Mouse (Mus musculus): Measurements from ENCODE around the gene Yy1. TPM values are rescaled to one million over a fixed set of nuclear protein-coding genes. Genes with fewer than 3 reads are reported as not detected.
"Not testable (repeated sequence)": the region's sequence is repeated elsewhere in the genome, so short reads cannot be mapped to it uniquely, and the experiment has no call there.

Yy1 gene
- polyA plus RNA-seq, 1 experiment from 2014 or later: 16.0 TPM

DNA sequence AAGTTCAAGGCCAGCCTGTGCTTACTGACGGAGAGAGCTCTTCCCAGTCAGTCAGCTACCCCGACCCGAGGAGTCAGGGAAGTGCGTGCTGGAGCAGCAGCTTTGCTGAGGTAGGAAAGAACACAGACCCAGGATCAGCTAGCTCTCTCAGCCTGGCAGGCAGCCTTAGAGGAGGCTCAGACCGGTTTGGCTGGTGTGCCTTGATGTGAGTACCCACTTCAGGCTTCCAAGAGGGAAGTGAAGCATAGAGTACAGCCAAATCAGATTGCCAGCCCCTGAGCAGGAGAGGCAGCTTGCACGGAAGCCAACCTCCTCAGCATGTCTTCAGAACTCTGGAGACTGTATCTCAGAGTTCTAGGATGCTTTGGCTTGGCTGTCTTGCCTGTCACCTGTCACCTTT is 48.4 kb downstream of the Yy1 start:
- no peak overlapping the region for H3K4me2 ChIP-seq (replicated peaks)
- H3K27me3 ChIP-seq: no peaks in the 10 kb centered on the region
- H3K27ac ChIP-seq (replicated peaks): peak overlapping the region; percentile 39
- no peak overlapping the region for H3K9ac ChIP-seq
- ATAC-seq (ENCODE audit: insufficient number of reproducible peaks, low FRiP score, low TSS enrichment, low read depth): no peak
- 75% methylated on average over 6 of the region's 6 CpGs for WGBS
- H3K4me1 ChIP-seq: peaks cover 20% of the 10 kb centered on the region
- no peak overlapping the region for H3K4me3 ChIP-seq (replicated peaks)
- H3K9me3 ChIP-seq (replicated peaks): no peaks in the 10 kb centered on the region
- H3K36me3 ChIP-seq: peaks cover 48% of the 10 kb centered on the region

DNA sequence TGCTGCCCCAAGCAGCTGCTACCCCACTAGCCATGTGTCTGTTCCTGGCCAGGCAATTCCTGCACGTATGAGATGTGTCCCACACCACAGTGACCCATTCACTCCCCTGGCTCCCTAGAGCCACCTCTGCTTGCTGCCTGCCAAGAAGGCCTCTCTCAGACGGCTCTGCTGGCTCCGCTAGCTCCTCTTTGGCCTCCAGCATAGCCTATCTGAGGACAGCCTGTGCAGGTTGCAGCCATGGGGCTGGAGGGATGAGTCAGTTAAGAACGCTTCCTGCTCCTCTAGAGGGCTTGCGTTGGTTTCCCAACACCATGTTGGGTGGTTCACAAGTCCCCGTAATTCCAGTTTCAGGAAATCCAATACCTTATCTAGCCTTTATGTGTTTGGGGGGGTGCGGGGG is 49.9 kb downstream of the Yy1 start:
- Histone ChIP-seq H3K27ac (replicated peaks) (no peak overlapping the region), H3K36me3 (peaks cover 48% of the 10 kb centered on the region), H3K4me3 (replicated peaks) (no peak overlapping the region), H3K4me2 (replicated peaks) (no peak overlapping the region), H3K9ac (no peak overlapping the region), H3K4me1 (peaks cover 8% of the 10 kb centered on the region), H3K9me3 (replicated peaks) (no peaks in the 10 kb centered on the region), H3K27me3 (no peaks in the 10 kb centered on the region)
- WGBS: 85% methylated on average over 7 of the region's 7 CpGs
- no peak for ATAC-seq (ENCODE audit: insufficient number of reproducible peaks, low FRiP score, low TSS enrichment, low read depth)

DNA sequence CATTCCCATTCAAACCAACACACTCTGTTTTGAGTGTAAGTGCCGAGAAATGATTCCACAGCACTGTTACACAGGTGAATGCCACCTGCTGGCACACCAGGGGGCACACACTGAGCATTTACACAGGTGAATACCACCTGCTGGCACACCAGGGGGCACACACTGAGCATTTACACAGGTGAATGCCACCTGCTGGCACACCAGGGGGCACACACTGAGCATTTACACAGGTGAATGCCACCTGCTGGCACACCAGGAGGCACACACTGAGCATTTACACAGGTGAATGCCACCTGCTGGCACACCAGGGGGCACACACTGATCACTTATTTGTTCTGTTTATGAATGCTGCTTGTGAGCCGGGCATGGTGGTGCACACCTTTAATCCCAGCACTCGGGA is 55.3 kb downstream of the Yy1 start:
- not testable (repeated sequence) for H3K9ac ChIP-seq; ATAC-seq (ENCODE audit: insufficient number of reproducible peaks, low FRiP score, low TSS enrichment, low read depth); H3K4me3 ChIP-seq (replicated peaks); H3K27me3 ChIP-seq; H3K4me1 ChIP-seq; H3K4me2 ChIP-seq (replicated peaks); H3K27ac ChIP-seq (replicated peaks); H3K9me3 ChIP-seq (replicated peaks)
- peaks cover 22% of the 10 kb centered on the region for H3K36me3 ChIP-seq
- WGBS: 93% methylated on average over 3 of the region's 3 CpGs

DNA sequence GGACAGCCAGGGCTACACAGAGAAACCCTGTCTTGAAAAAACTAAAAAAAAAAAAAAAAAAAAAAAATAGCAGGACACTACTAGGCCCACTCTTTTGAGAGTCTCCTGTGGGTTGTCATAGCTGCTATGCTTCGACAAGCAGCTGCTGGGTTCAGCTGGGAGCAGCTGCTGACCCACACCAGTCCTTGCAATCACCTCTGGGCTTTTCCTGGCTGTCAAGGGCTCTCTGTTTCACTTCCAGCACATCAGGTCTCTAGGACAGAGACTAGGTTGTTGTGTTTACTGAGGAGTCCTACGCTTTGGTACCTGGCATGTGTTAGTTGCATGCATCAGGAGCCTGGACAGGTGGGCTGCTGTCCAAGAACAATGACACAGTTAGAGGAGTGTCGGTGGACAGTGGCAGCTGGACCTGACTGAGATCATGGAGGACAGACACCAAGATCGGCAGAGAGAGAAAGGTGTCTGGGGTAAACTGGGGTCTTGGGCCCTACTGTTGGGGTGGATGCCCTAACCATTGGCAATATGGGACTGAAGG is 56.8 kb downstream of the Yy1 start:
- Histone ChIP-seq H3K27ac (replicated peaks) (no peak overlapping the region), H3K4me1 (no peaks in the 10 kb centered on the region), H3K4me2 (replicated peaks) (no peak overlapping the region), H3K36me3 (peaks cover 11% of the 10 kb centered on the region), H3K9ac (no peak overlapping the region), H3K4me3 (replicated peaks) (no peak overlapping the region), H3K27me3 (no peaks in the 10 kb centered on the region), H3K9me3 (replicated peaks) (no peaks in the 10 kb centered on the region)
- WGBS: 80% methylated on average over 4 of the region's 4 CpGs
- no peak for ATAC-seq (ENCODE audit: insufficient number of reproducible peaks, low FRiP score, low TSS enrichment, low read depth)

DNA sequence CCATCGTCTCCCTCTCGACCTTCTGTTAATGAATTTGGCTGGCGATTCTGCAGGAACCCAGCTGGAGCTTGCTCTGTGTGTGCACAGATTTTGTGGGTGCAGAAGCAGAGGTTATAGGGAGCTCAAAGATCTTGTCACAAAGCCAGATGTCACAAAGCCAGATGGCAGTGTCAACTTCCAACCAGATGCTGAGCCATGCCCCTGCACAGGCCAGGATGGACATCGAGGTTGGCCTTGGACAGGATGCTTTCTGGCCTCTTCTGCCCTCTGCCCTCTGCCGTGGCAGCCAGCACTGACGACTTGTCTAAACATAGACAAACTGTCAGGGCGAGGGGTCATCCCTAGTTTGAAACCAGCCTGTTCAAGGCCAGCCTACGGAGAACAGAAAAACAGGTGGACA is 57.4 kb downstream of the Yy1 start:
- no peaks in the 10 kb centered on the region for H3K4me1 ChIP-seq
- WGBS: 49% methylated on average over 8 of the region's 8 CpGs

DNA sequence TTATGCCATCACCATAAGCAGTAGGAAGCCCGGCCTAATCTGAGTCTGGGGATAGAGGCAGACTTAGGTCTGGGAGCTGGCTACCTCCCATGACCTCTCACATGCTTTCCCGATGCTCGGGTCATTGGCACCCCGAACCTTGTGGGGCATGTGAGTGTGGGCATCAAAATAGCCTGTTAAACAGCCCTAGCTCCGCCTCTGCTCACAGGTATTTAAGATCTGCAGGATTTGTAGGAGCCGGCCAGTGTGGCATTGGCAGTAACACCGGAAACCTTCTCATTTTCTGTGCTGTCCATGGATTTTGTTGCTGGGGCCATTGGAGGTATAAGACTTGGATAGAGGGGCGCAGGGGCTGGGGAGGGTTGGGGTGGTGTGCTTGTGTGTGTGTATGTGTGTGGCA is 58.1 kb downstream of the Yy1 start:
- no peak overlapping the region for H3K4me2 ChIP-seq (replicated peaks)
- no peak for ATAC-seq (ENCODE audit: insufficient number of reproducible peaks, low FRiP score, low TSS enrichment, low read depth)
- H3K9ac ChIP-seq: no peak overlapping the region
- H3K9me3 ChIP-seq (replicated peaks): no peaks in the 10 kb centered on the region
- 78% methylated on average over 8 of the region's 8 CpGs for WGBS
- no peaks in the 10 kb centered on the region for H3K27me3 ChIP-seq
- no peak overlapping the region for H3K27ac ChIP-seq (replicated peaks)
- H3K4me1 ChIP-seq: 0 out of 2 replicates have a peak, but pooled peaks cover 5% of the 10 kb centered on the region
- H3K4me3 ChIP-seq (replicated peaks): no peak overlapping the region
- no peaks in the 10 kb centered on the region for H3K36me3 ChIP-seq

More for the DNA sequence above, 57.4 kb downstream of the Yy1 start:
- Histone ChIP-seq H3K4me3 (replicated peaks) (no peak overlapping the region), H3K9me3 (replicated peaks) (no peaks in the 10 kb centered on the region), H3K4me2 (replicated peaks) (no peak overlapping the region), H3K27me3 (no peaks in the 10 kb centered on the region), H3K9ac (no peak overlapping the region), H3K27ac (replicated peaks) (no peak overlapping the region), H3K36me3 (peaks cover 6% of the 10 kb centered on the region)
- ATAC-seq (ENCODE audit: insufficient number of reproducible peaks, low FRiP score, low TSS enrichment, low read depth): no peak

DNA sequence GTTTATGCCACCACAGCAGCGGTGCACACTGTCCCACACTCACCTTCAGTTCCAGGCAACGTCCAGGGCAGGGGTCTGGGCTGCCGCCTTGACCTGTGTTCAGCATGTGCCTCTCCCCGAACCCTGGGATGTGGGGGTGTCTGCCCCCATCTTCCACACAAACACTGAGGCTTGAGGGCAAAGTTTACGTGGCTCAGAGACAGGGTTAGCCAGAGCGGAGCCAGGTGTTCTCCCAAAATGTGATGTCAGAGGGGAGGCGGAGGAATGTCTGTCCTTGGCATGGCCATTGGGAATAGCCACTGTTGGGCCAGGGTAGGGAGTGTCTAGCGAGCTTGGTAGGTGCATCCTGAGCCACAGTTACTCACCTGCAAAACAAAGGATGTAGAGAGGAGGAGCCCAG is 60.0 kb downstream of the Yy1 start:
- WGBS: 89% methylated on average over 8 of the region's 8 CpGs
- H3K36me3 ChIP-seq: no peaks in the 10 kb centered on the region
- H3K4me2 ChIP-seq (replicated peaks): no peak overlapping the region
- H3K9ac ChIP-seq: no peak overlapping the region
- ATAC-seq (ENCODE audit: insufficient number of reproducible peaks, low FRiP score, low TSS enrichment, low read depth): no peak
- H3K27me3 ChIP-seq: no peaks in the 10 kb centered on the region
- H3K4me3 ChIP-seq (replicated peaks): no peak overlapping the region
- H3K27ac ChIP-seq (replicated peaks): no peak overlapping the region
- H3K9me3 ChIP-seq (replicated peaks): no peaks in the 10 kb centered on the region
- 0 out of 2 replicates have a peak, but pooled peaks cover 6% of the 10 kb centered on the region for H3K4me1 ChIP-seq

DNA sequence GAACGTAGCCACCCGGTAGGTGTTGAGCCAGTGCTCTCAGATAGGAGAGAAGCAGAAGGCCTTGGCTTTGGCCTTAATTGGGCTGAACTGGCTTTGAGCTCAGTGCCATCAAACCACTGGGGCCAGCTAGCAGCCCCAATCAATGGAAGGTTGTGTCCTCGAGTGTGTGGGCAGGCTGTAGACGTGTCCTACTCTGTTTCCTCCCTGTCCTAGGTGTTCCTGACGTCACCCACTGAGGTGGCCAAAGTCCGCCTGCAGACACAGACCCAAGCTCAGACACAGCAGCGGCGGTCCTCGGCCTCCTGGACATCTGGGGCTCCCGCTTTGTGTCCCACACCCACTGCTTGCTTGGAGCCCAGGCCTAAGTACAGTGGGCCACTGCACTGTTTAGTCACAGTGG is 62.3 kb downstream of the Yy1 start:
- H3K27me3 ChIP-seq: no peaks in the 10 kb centered on the region
- H3K36me3 ChIP-seq: peaks cover 11% of the 10 kb centered on the region; the same call in 1 of the 2 replicates
- no peak for ATAC-seq (ENCODE audit: insufficient number of reproducible peaks, low FRiP score, low TSS enrichment, low read depth)
- 0 out of 2 replicates have a peak, but pooled peaks cover 6% of the 10 kb centered on the region for H3K4me1 ChIP-seq
- no peak overlapping the region for H3K4me3 ChIP-seq (replicated peaks)
- H3K9me3 ChIP-seq (replicated peaks): no peaks in the 10 kb centered on the region
- 87% methylated on average over 10 of the region's 10 CpGs for WGBS
- H3K4me2 ChIP-seq (replicated peaks): no peak overlapping the region
- no peak overlapping the region for H3K27ac ChIP-seq (replicated peaks)
- no peak overlapping the region for H3K9ac ChIP-seq

DNA sequence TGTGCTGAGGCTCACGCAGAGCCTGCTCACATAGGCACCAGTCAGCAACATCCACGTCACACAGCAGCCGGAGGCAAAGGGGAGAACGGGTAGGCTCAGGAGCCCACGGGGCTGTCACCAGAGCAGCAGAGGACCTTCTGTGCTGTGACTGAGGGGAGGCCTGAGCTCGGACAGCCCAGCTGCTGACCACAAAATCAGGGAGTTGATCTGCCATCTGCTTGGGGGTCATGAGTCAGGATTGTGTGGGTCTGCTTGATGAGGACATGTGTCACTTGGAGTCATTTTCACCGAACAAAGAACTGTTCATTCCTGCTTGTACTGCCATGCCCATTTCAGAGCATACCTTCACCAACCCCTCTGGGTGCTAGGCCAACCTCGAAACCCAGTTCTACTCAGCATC is 63.4 kb downstream of the Yy1 start:
- H3K36me3 ChIP-seq: peaks cover 20% of the 10 kb centered on the region; the same call in 1 of the 2 replicates
- H3K4me2 ChIP-seq (replicated peaks): no peak overlapping the region
- H3K9me3 ChIP-seq (replicated peaks): no peaks in the 10 kb centered on the region
- 77% methylated on average over 8 of the region's 8 CpGs for WGBS
- H3K4me1 ChIP-seq: 0 out of 2 replicates have a peak, but pooled peaks cover 6% of the 10 kb centered on the region
- no peak overlapping the region for H3K9ac ChIP-seq
- H3K27me3 ChIP-seq: no peaks in the 10 kb centered on the region
- ATAC-seq (ENCODE audit: insufficient number of reproducible peaks, low FRiP score, low TSS enrichment, low read depth): no peak
- H3K4me3 ChIP-seq (replicated peaks): no peak overlapping the region
- H3K27ac ChIP-seq (replicated peaks): no peak overlapping the region

DNA sequence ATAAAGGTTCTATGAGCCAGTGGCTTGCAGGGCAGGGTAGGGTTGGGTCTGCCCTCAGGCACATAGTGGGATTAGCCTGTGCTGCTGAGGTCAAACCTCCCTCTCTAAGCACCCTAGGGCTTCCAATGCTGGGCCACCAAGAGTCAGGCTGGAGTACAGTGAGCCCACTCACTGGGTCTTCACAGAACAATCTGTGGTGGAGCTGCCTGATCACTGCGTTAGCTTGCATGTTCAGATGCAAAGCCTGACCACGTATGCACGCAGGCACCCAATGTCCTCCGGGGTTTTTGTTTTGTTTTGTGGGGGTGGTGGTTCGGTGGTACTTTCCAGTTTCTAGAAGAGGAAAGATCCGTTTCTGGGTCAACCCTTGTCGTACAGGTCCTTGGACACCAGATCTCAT is 64.3 kb downstream of the Yy1 start:
- H3K27ac ChIP-seq (replicated peaks): no peak overlapping the region
- no peak overlapping the region for H3K4me2 ChIP-seq (replicated peaks)
- H3K36me3 ChIP-seq: peaks cover 28% of the 10 kb centered on the region; the same call in 1 of the 2 replicates
- H3K9me3 ChIP-seq (replicated peaks): no peaks in the 10 kb centered on the region
- 84% methylated on average over 7 of the region's 7 CpGs for WGBS
- H3K27me3 ChIP-seq: no peaks in the 10 kb centered on the region
- ATAC-seq (ENCODE audit: insufficient number of reproducible peaks, low FRiP score, low TSS enrichment, low read depth): no peak
- H3K4me1 ChIP-seq: 0 out of 2 replicates have a peak, but pooled peaks cover 6% of the 10 kb centered on the region
- H3K4me3 ChIP-seq (replicated peaks): no peak overlapping the region
- no peak overlapping the region for H3K9ac ChIP-seq

DNA sequence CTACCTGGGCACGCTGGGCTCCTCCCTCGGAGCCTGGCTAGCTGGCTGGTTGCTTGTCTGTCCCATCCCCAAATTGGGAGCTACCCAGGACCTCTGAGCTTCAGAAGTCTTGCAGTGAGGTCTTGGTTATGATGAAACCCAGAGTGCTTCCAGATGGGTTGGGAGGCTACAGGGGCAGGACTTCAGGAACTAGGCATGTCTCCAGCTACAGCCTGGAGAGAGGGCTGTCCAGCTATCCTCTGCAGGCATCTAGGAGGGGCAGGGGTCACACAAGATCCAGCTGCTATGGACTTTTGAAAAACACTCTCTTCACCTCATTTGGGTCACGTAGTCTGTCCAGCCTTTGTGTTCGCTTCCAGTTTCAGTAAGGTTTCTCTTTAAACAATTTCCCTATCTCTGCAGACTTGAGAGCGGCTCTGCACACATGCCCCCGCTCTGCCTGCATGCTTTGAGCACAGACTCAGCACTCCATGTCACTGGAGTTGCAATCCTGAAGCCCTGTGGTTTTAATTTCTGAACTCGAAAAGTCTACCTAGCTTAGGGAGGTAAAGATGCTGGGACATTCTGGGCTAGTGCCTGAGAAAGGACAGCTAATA is 64.9 kb downstream of the Yy1 start:
- Histone ChIP-seq H3K27ac (replicated peaks) (no peak overlapping the region), H3K4me1 (0 out of 2 replicates have a peak, but pooled peaks cover 6% of the 10 kb centered on the region), H3K27me3 (no peaks in the 10 kb centered on the region), H3K9ac (no peak overlapping the region), H3K36me3 (peaks cover 34% of the 10 kb centered on the region), H3K4me3 (replicated peaks) (no peak overlapping the region), H3K4me2 (replicated peaks) (no peak overlapping the region), H3K9me3 (replicated peaks) (no peaks in the 10 kb centered on the region)
- 67% methylated on average over 7 of the region's 7 CpGs for WGBS
- no peak for ATAC-seq (ENCODE audit: insufficient number of reproducible peaks, low FRiP score, low TSS enrichment, low read depth)

DNA sequence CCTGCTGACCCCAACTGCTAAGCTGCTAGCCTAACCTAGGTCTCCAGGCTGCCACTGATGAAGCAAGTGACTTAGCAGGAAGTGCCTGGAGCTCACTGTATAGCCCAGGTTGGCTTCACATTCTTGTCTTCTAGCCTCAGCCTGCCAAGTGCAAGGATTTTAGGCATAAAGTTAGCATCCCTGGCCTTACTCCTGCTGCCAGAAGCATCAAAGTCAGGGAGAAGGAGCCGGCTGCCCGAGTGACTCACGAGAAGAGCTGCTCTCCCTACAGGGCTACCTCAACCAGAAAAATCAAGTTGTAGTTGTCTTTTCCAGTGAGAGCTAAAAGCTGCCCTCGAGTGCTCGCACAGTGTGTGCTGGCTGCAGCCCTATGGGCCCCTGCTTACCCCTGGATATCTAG is 65.7 kb downstream of the Yy1 start:
- no peak overlapping the region for H3K27ac ChIP-seq (replicated peaks)
- no peaks in the 10 kb centered on the region for H3K9me3 ChIP-seq (replicated peaks)
- peaks cover 42% of the 10 kb centered on the region for H3K36me3 ChIP-seq
- no peak for ATAC-seq (ENCODE audit: insufficient number of reproducible peaks, low FRiP score, low TSS enrichment, low read depth)
- H3K4me3 ChIP-seq (replicated peaks): no peak overlapping the region
- WGBS: 78% methylated on average over 5 of the region's 5 CpGs
- H3K27me3 ChIP-seq: no peaks in the 10 kb centered on the region
- H3K4me1 ChIP-seq: 0 out of 2 replicates have a peak, but pooled peaks cover 6% of the 10 kb centered on the region
- no peak overlapping the region for H3K9ac ChIP-seq
- H3K4me2 ChIP-seq (replicated peaks): no peak overlapping the region

Data from embryonic facial prominence, embryonic 15.5 days (tissue).